Mouse (Mus musculus): ENCODE measurements around the gene Rlim. TPM values are rescaled to one million over a fixed set of nuclear protein-coding genes. Genes with fewer than 3 reads are reported as not detected.

Rlim gene
- 127 TPM for polyA plus RNA-seq (2014; fragmentation: Illumina TruSeq; extraction: RNeasy Lipid Tissue Mini Kit (QIAGEN cat#74804))

GRCm38 (mm10) chrX:103981169-103981689 lies at the start of gene Rlim:
Gene Rlim (minus strand): TSS chrX:103981284.

Other genes starting within 250 kb of the Rlim start
- gene Slc16a2, start 159.3 kb downstream of the Rlim start, polyA plus RNA-seq (2014; fragmentation: Illumina TruSeq; extraction: RNeasy Lipid Tissue Mini Kit (QIAGEN cat#74804)): 45.9 TPM
- 78.0 TPM for gene Nexmif, start 219.9 kb upstream of the Rlim start, polyA plus RNA-seq (2014; fragmentation: Illumina TruSeq; extraction: RNeasy Lipid Tissue Mini Kit (QIAGEN cat#74804))

All from ovary, adult 10 weeks (tissue).